Comparison of ENCODE assay signal across 7 mouse cellular contexts in genomic region chr5:123143251-123143970, GRCm38 (mm10). TPM values are rescaled to one million over a fixed set of nuclear protein-coding genes. Genes with fewer than 3 reads are reported as not detected.
A peak's percentile ranks its signal among the peaks of the same experiment; 100 is the strongest.
DNase-seq lines count a peak whose midpoint lies in the region; ATAC-seq and TF ChIP-seq lines count a peak whose summit lies in the region.

No protein-coding gene starts in this region.

- no peak overlapping the region for H3K27ac ChIP-seq in CH12.LX (ENCODE audit: insufficient read depth, low read depth)
- H3K27ac ChIP-seq in embryonic facial prominence, embryonic 11.5 days (replicated peaks; ENCODE audit: low read depth, low read length), result 0 out of 2 replicates have a peak overlapping the region, but pooled peaks have one; percentile 100
- peak overlapping the region; percentile 100 for H3K27ac ChIP-seq in hindbrain, embryonic 13.5 days
- peak overlapping the region; percentile 100 for H3K27ac ChIP-seq in lung, postnatal 0 days (ENCODE audit: low read length)

- H3K4me2 ChIP-seq in CH12.LX (ENCODE audit: insufficient read depth, low read depth, poor library complexity, severe bottlenecking), result peak overlapping the region; percentile 98
- H3K4me2 ChIP-seq in embryonic facial prominence, embryonic 11.5 days (ENCODE audit: low read depth, low read length), result peak overlapping the region; percentile 99
- H3K4me2 ChIP-seq in hindbrain, embryonic 13.5 days, result peak overlapping the region; percentile 100
- H3K4me2 ChIP-seq in lung, postnatal 0 days (replicated peaks; ENCODE audit: low read depth, low read length), result peak overlapping the region; percentile 99

- 1% methylated on average over 24 of the region's 24 CpGs for WGBS in embryonic facial prominence, embryonic 11.5 days
- under 1% methylated on average over 18 of the region's 24 CpGs for WGBS in hindbrain, embryonic 13.5 days
- WGBS in lung, postnatal 0 days, result 2% methylated on average over 24 of the region's 24 CpGs

- in situ Hi-C loops in CH12.LX (cut with MboI; ENCODE audit: low pct_ligation_motif_present, low pct_unique_long_range_greater_than_20kb, low sequenced_read_pairs), result no loop called here

- H3K36me3 ChIP-seq in CH12.LX (replicated peaks in 1 of 2; ENCODE audit: control insufficient read depth in 1 of 2, insufficient read depth in 1 of 2, low read length in 1 of 2), result peaks cover 25 to 41% of the 10 kb centered on the region in 2 experiments
- peaks cover 10% of the 10 kb centered on the region; the same call in 1 of the 2 replicates for H3K36me3 ChIP-seq in embryonic facial prominence, embryonic 11.5 days (replicated peaks; ENCODE audit: control insufficient read depth, insufficient read depth, low read depth, low read length)
- H3K36me3 ChIP-seq in hindbrain, embryonic 13.5 days, result peaks cover 23% of the 10 kb centered on the region
- peaks cover 8% of the 10 kb centered on the region; the same call in 1 of the 2 replicates for H3K36me3 ChIP-seq in lung, postnatal 0 days (ENCODE audit: insufficient read depth, low read length)

- H3K4me1 ChIP-seq in CH12.LX (ENCODE audit: control insufficient read depth in 1 of 2, insufficient read depth in 2 of 2), result peaks cover 0 to 31% of the 10 kb centered on the region in 2 experiments; a peak in 2 of 4 replicates
- H3K4me1 ChIP-seq in embryonic facial prominence, embryonic 11.5 days (ENCODE audit: control insufficient read depth, insufficient read depth, low read length), result peaks cover 4% of the 10 kb centered on the region; the same call in 1 of the 2 replicates
- peaks cover 53% of the 10 kb centered on the region for H3K4me1 ChIP-seq in hindbrain, embryonic 13.5 days (replicated peaks)
- H3K4me1 ChIP-seq in lung, postnatal 0 days (ENCODE audit: insufficient read depth, low read depth, low read length), result peaks cover 8% of the 10 kb centered on the region

- no peaks in the 10 kb centered on the region for H3K9me3 ChIP-seq in CH12.LX (replicated peaks; ENCODE audit: low read length)
- H3K9me3 ChIP-seq in embryonic facial prominence, embryonic 11.5 days (replicated peaks; ENCODE audit: control insufficient read depth, low read length), result no peaks in the 10 kb centered on the region
- no peaks in the 10 kb centered on the region for H3K9me3 ChIP-seq in hindbrain, embryonic 13.5 days
- H3K9me3 ChIP-seq in lung, postnatal 0 days (ENCODE audit: low read length), result no peaks in the 10 kb centered on the region

- peak overlapping the region; percentile 71 to 76 (median 76) for H3K4me3 ChIP-seq in CH12.LX (replicated peaks in 1 of 3; ENCODE audit: low read depth in 2 of 3, low read length in 2 of 3, poor library complexity in 1 of 3)
- H3K4me3 ChIP-seq in embryonic facial prominence, embryonic 11.5 days (ENCODE audit: low read depth, low read length), result peak overlapping the region; percentile 98
- H3K4me3 ChIP-seq in hindbrain, embryonic 13.5 days, result peak overlapping the region; percentile 76
- peak overlapping the region; percentile 91 for H3K4me3 ChIP-seq in lung, postnatal 0 days (ENCODE audit: low read depth, low read length)

- H3K27me3 ChIP-seq in CH12.LX (replicated peaks), result no peaks in the 10 kb centered on the region
- H3K27me3 ChIP-seq in embryonic facial prominence, embryonic 11.5 days (ENCODE audit: control insufficient read depth, insufficient read depth, low read length), result no peaks in the 10 kb centered on the region
- no peaks in the 10 kb centered on the region for H3K27me3 ChIP-seq in hindbrain, embryonic 13.5 days
- H3K27me3 ChIP-seq in lung, postnatal 0 days (replicated peaks; ENCODE audit: insufficient read depth, low read length), result no peaks in the 10 kb centered on the region

- no peak for TF ChIP-seq EP300 in CH12.LX (IDR thresholded peaks at IDR 0.05; ENCODE audit: low read length)
- TF ChIP-seq EP300 in lung, postnatal 0 days (IDR thresholded peaks at IDR 0.05), result no peak

- peak overlapping the region; percentile 100 for H3K9ac ChIP-seq in CH12.LX (ENCODE audit: insufficient read depth, low read depth)
- H3K9ac ChIP-seq in embryonic facial prominence, embryonic 11.5 days (replicated peaks; ENCODE audit: low read length), result peak overlapping the region; percentile 99
- peak overlapping the region; percentile 100 for H3K9ac ChIP-seq in hindbrain, embryonic 13.5 days
- H3K9ac ChIP-seq in lung, postnatal 0 days (replicated peaks; ENCODE audit: low read depth), result peak overlapping the region; percentile 96

- no peak for TF ChIP-seq POLR2A in CH12.LX (IDR thresholded peaks at IDR 0.05; ENCODE audit: low read depth, low read length)

- TF ChIP-seq CTCF in CH12.LX (conservative IDR thresholded peaks at IDR 0.05 in 1 of 2, IDR thresholded peaks at IDR 0.05 in 1 of 2; ENCODE audit: low read depth in 2 of 2, low read length in 2 of 2), result no peak
- TF ChIP-seq CTCF in lung, postnatal 0 days (IDR thresholded peaks at IDR 0.05), result no peak

- ATAC-seq in embryonic facial prominence, embryonic 11.5 days (replicated peaks; ENCODE audit: insufficient number of reproducible peaks, low FRiP score, low TSS enrichment, low read depth), result no peak
- ATAC-seq in hindbrain, embryonic 13.5 days (ENCODE audit: low FRiP score), result no peak
- ATAC-seq in lung, postnatal 0 days, result no peak

- peaks cover 58% of the 10 kb centered on the region for H3K79me2 ChIP-seq in CH12.LX (replicated peaks; ENCODE audit: control insufficient read depth, extremely low read depth, insufficient read depth, poor library complexity, severe bottlenecking)

- dilution Hi-C loops in CH12.LX (cut with MboI; ENCODE audit: extremely low pct_ligation_motif_present, extremely low pct_unique_long_range_greater_than_20kb, low sequenced_read_pairs), result no loop called here

- TF ChIP-seq RAD21 in CH12.LX (IDR thresholded peaks at IDR 0.05; ENCODE audit: low read depth, low read length), result no peak

- peak; percentile 51 for DNase-seq in 416B (ENCODE audit: low read depth)
- no peak for DNase-seq in CH12.LX (ENCODE audit: extremely low read depth)
- peak; percentile 75 for DNase-seq in embryonic facial prominence, embryonic 11.5 days (ENCODE audit: low spot score)
- DNase-seq in lung, postnatal 0 days (ENCODE audit: low spot score), result peak; percentile 53
- peak; percentile 51 for DNase-seq in thymus, postnatal 4 days
- DNase-seq in spleen, postnatal 14 days (ENCODE audit: low spot score in 2 of 2), result no peak

TF ChIP-seq in CH12.LX, 34 proteins besides CTCF, POLR2A, EP300 and RAD21:
- TF ChIP-seq CHD2 (IDR thresholded peaks at IDR 0.05; ENCODE audit: low read length) (no peak), SIN3A (IDR thresholded peaks at IDR 0.05; ENCODE audit: low read length) (peak; percentile 21), USF1 (IDR thresholded peaks at IDR 0.05; ENCODE audit: low read depth, low read length) (no peak), KAT2A (IDR thresholded peaks at IDR 0.05; ENCODE audit: insufficient replicate concordance, low read length) (no peak), UBTF (IDR thresholded peaks at IDR 0.05; ENCODE audit: low read depth, low read length) (0 out of 2 replicates have a peak, but pooled peaks have one; percentile 29), MXI1 (IDR thresholded peaks at IDR 0.05; ENCODE audit: low read depth, low read length) (0 out of 2 replicates have a peak, but pooled peaks have one; percentile 39), ZNF384 (IDR thresholded peaks at IDR 0.05; ENCODE audit: low read depth, low read length) (peak; percentile 59)
TF ChIP-seq in CH12.LX: peak in this region for 4.

RNA-seq across cellular contexts. Expression of gene Setd1b, which starts 1.4 kb away (rescaled TPM):
- total RNA-seq in CH12.LX (2012; rRNA removed), result 2.3 and 2.6 TPM in 2 replicates
- total RNA-seq in CH12.LX (2014; rRNA removed), result 0.50 and 0.70 TPM in 2 replicates
- 8.0 and 9.1 TPM in 2 replicates for polyA plus RNA-seq in CH12.LX (2012; ENCODE audit: insufficient read length, low read depth)
- polyA plus RNA-seq in embryonic facial prominence, embryonic 11.5 days (2014; fragmentation: Nextera tagmentation; extraction: Ambion mirVana), result 9.6 and 9.8 TPM in 2 replicates
- 12.9 and 13.1 TPM in 2 replicates for polyA plus RNA-seq in hindbrain, embryonic 13.5 days (2015; fragmentation: Nextera tagmentation; extraction: Ambion mirVana)
- 6.2 and 7.2 TPM in 2 replicates for polyA plus RNA-seq in lung, postnatal 0 days (2015; fragmentation: Nextera tagmentation; extraction: Ambion mirVana)

RNA-seq across cellular contexts. Expression of gene Rhof, which starts 10.9 kb away (rescaled TPM):
- total RNA-seq in CH12.LX (2012; rRNA removed), result 46.5 and 56.9 TPM in 2 replicates
- total RNA-seq in CH12.LX (2014; rRNA removed), result 32.6 and 33.6 TPM in 2 replicates
- 38.2 and 45.4 TPM in 2 replicates for polyA plus RNA-seq in CH12.LX (2012; ENCODE audit: insufficient read length, low read depth)
- 1.6 and 2.0 TPM in 2 replicates for polyA plus RNA-seq in embryonic facial prominence, embryonic 11.5 days (2014; fragmentation: Nextera tagmentation; extraction: Ambion mirVana)
- polyA plus RNA-seq in hindbrain, embryonic 13.5 days (2015; fragmentation: Nextera tagmentation; extraction: Ambion mirVana), result 5.1 and 5.8 TPM in 2 replicates
- 12.4 and 16.8 TPM in 2 replicates for polyA plus RNA-seq in lung, postnatal 0 days (2015; fragmentation: Nextera tagmentation; extraction: Ambion mirVana)

RNA-seq across cellular contexts. Expression of gene Psmd9, which starts 25.8 kb away (rescaled TPM):
- total RNA-seq in CH12.LX (2012; rRNA removed) (35.5 and 37.9 TPM in 2 replicates), CH12.LX (2014; rRNA removed) (28.6 and 30.8 TPM in 2 replicates)
- polyA plus RNA-seq in CH12.LX (2012; ENCODE audit: insufficient read length, low read depth), result 38.0 and 46.2 TPM in 2 replicates
- polyA plus RNA-seq in embryonic facial prominence, embryonic 11.5 days (2014; fragmentation: Nextera tagmentation; extraction: Ambion mirVana), result 74.0 and 75.3 TPM in 2 replicates
- 76.0 and 79.3 TPM in 2 replicates for polyA plus RNA-seq in hindbrain, embryonic 13.5 days (2015; fragmentation: Nextera tagmentation; extraction: Ambion mirVana)
- 61.3 and 62.0 TPM in 2 replicates for polyA plus RNA-seq in lung, postnatal 0 days (2015; fragmentation: Nextera tagmentation; extraction: Ambion mirVana)

RNA-seq across cellular contexts. Expression of gene Hpd, which starts 39.1 kb away (rescaled TPM):
- total RNA-seq in CH12.LX (2012; rRNA removed) (not detected in 2 replicates), CH12.LX (2014; rRNA removed) (0.20 TPM in 1 of 2 replicates, not detected in the other)
- not detected in 2 replicates for polyA plus RNA-seq in CH12.LX (2012; ENCODE audit: insufficient read length, low read depth)
- polyA plus RNA-seq in embryonic facial prominence, embryonic 11.5 days (2014; fragmentation: Nextera tagmentation; extraction: Ambion mirVana), result not detected in 2 replicates
- polyA plus RNA-seq in hindbrain, embryonic 13.5 days (2015; fragmentation: Nextera tagmentation; extraction: Ambion mirVana), result not detected in 2 replicates
- 0.19 TPM in 1 of 2 replicates, not detected in the other for polyA plus RNA-seq in lung, postnatal 0 days (2015; fragmentation: Nextera tagmentation; extraction: Ambion mirVana)

Comparison
In these comparisons a context has a peak if more than half of its experiments do, and no peak if none do; other contexts are left out.
1. DNase-seq: peak in 416B (single experiment), embryonic facial prominence, embryonic 11.5 days (single experiment), lung, postnatal 0 days (single experiment) and thymus, postnatal 4 days (single experiment); none in CH12.LX (single experiment) and spleen, postnatal 14 days (0 of 2).
2. Peak in every context shown above with its lines, with median percentiles within 50 percentile points of each other: H3K4me2 ChIP-seq, H3K4me3 ChIP-seq and H3K9ac ChIP-seq.